Mouse (Mus musculus): ENCODE data around the gene Card10. TPM values are rescaled to one million over a fixed set of nuclear protein-coding genes. Genes with fewer than 3 reads are reported as not detected.

Gene Card10
- polyA plus RNA-seq, 1 experiment from 2014 or later: 3.7 TPM

DNA sequence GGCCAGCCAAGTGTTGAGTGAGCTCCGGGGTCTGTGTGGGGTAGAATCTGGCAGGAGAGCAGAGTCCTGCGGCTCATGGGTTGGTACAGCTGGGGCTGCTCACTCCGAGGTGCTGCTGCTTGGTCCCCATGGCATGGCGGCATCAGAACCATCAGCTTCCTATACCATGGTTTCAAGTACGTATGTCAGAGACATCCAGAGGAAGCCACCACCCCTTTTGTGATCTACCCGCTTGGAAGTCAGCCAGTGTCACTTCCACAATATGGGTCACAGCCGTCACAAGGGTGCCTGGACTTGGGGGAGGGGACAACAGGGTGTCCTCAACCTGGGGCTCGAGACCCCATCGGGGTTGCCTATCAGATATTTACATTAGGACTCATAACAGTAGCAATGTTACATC, 7.3 kb upstream of the Card10 start:
- Histone ChIP-seq H3K4me3 (ENCODE audit: low read depth, low read length) (no peak overlapping the region), H3K9ac (ENCODE audit: low read depth, low read length) (no peak overlapping the region), H3K4me2 (no peak overlapping the region), H3K9me3 (replicated peaks; ENCODE audit: control insufficient read depth, low read length) (no peaks in the 10 kb centered on the region), H3K36me3 (ENCODE audit: control insufficient read depth, insufficient read depth, low read length) (no peaks in the 10 kb centered on the region), H3K4me1 (ENCODE audit: control insufficient read depth, insufficient read depth, low read length) (peaks cover 7% of the 10 kb centered on the region), H3K27ac (ENCODE audit: low read depth, low read length) (no peak overlapping the region), H3K27me3 (ENCODE audit: control insufficient read depth, insufficient read depth, low read length) (no peaks in the 10 kb centered on the region)
- 68% methylated on average over 9 of the region's 9 CpGs for WGBS (ENCODE audit: insufficient replicate concordance)
- ATAC-seq (replicated peaks; ENCODE audit: insufficient number of reproducible peaks, low FRiP score, low TSS enrichment): no peak

DNA sequence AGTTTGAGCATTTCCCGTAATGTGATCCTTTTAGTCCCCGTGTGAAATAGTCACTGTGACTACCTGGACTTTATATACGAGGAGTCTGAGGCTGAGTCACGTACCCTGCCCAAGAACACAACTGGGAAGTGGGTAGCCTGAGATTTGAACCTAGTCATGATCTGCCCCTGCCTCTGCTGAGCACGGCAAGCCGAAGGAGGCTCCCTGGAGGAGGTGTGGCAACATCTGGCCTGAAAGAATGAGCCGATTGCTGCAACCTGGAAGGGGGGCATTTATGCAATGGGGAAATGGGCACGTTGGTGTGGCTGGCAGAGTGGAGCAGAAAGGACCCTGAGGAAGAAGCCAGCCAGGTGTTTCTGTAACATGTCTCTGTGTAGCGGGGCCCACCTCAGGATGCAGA, 6.9 kb upstream of the Card10 start:
- Histone ChIP-seq H3K4me3 (ENCODE audit: low read depth, low read length) (no peak overlapping the region), H3K9ac (ENCODE audit: low read depth, low read length) (no peak overlapping the region), H3K36me3 (ENCODE audit: control insufficient read depth, insufficient read depth, low read length) (no peaks in the 10 kb centered on the region), H3K4me1 (ENCODE audit: control insufficient read depth, insufficient read depth, low read length) (peaks cover 7% of the 10 kb centered on the region), H3K4me2 (no peak overlapping the region), H3K27me3 (ENCODE audit: control insufficient read depth, insufficient read depth, low read length) (peaks cover 2% of the 10 kb centered on the region; the same call in 1 of the 2 replicates), H3K9me3 (replicated peaks; ENCODE audit: control insufficient read depth, low read length) (no peaks in the 10 kb centered on the region), H3K27ac (ENCODE audit: low read depth, low read length) (no peak overlapping the region)
- WGBS (ENCODE audit: insufficient replicate concordance): 48% methylated on average over 9 of the region's 9 CpGs
- ATAC-seq (replicated peaks; ENCODE audit: insufficient number of reproducible peaks, low FRiP score, low TSS enrichment): no peak

- Histone ChIP-seq H3K4me3 (ENCODE audit: low read depth, low read length) (no peak overlapping the region), H3K4me1 (ENCODE audit: control insufficient read depth, insufficient read depth, low read length) (peaks cover 12% of the 10 kb centered on the region), H3K27me3 (ENCODE audit: control insufficient read depth, insufficient read depth, low read length) (peaks cover 4% of the 10 kb centered on the region; the same call in 1 of the 2 replicates), H3K27ac (ENCODE audit: low read depth, low read length) (no peak overlapping the region), H3K36me3 (ENCODE audit: control insufficient read depth, insufficient read depth, low read length) (no peaks in the 10 kb centered on the region), H3K9me3 (replicated peaks; ENCODE audit: control insufficient read depth, low read length) (no peaks in the 10 kb centered on the region), H3K9ac (ENCODE audit: low read depth, low read length) (no peak overlapping the region), H3K4me2 (no peak overlapping the region)
- 75% methylated on average over 2 of the region's 2 CpGs for WGBS (ENCODE audit: insufficient replicate concordance)
- ATAC-seq (replicated peaks; ENCODE audit: insufficient number of reproducible peaks, low FRiP score, low TSS enrichment): no peak
Measured at GRCm38 (mm10) chr15:78808980-78809379, 6.1 kb upstream of the Card10 start.

GRCm38 (mm10) chr15:78807141-78807540, 4.3 kb upstream of the Card10 start:
- no peak overlapping the region for H3K4me2 ChIP-seq
- H3K9me3 ChIP-seq (replicated peaks; ENCODE audit: control insufficient read depth, low read length): no peaks in the 10 kb centered on the region
- ATAC-seq (replicated peaks; ENCODE audit: insufficient number of reproducible peaks, low FRiP score, low TSS enrichment): no peak
- H3K27me3 ChIP-seq (ENCODE audit: control insufficient read depth, insufficient read depth, low read length): peaks cover 13% of the 10 kb centered on the region; the same call in 1 of the 2 replicates
- H3K9ac ChIP-seq (ENCODE audit: low read depth, low read length): no peak overlapping the region
- no peak overlapping the region for H3K27ac ChIP-seq (ENCODE audit: low read depth, low read length)
- H3K4me3 ChIP-seq (ENCODE audit: low read depth, low read length): no peak overlapping the region
- H3K4me1 ChIP-seq (ENCODE audit: control insufficient read depth, insufficient read depth, low read length): peaks cover 27% of the 10 kb centered on the region
- WGBS (ENCODE audit: insufficient replicate concordance): 64% methylated on average over 3 of the region's 3 CpGs
- no peaks in the 10 kb centered on the region for H3K36me3 ChIP-seq (ENCODE audit: control insufficient read depth, insufficient read depth, low read length)

DNA sequence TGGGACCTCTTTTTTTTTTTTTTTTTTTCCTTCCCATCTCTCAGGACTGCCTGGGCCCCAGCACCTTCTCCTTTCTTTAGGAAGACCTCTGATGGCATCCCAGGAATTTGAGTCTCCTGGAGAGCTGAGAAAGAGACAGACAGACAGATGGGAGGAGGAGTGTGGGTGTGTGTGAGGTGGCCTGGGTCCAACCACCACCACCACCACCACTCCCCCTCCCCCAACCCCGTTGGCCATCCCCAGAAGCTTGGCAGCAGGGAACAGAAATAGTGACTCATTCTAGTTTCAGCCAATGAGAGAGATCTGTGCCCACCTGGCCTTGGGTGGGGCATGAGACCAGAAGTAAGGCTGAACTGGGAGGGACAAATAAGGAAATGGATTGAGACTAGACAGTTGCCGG, 3.8 kb upstream of the Card10 start:
- Histone ChIP-seq H3K9ac (ENCODE audit: low read depth, low read length) (no peak overlapping the region), H3K4me1 (ENCODE audit: control insufficient read depth, insufficient read depth, low read length) (peaks cover 28% of the 10 kb centered on the region), H3K27ac (ENCODE audit: low read depth, low read length) (no peak overlapping the region), H3K27me3 (ENCODE audit: control insufficient read depth, insufficient read depth, low read length) (peaks cover 17% of the 10 kb centered on the region), H3K4me2 (no peak overlapping the region), H3K36me3 (ENCODE audit: control insufficient read depth, insufficient read depth, low read length) (no peaks in the 10 kb centered on the region), H3K9me3 (replicated peaks; ENCODE audit: control insufficient read depth, low read length) (no peaks in the 10 kb centered on the region), H3K4me3 (ENCODE audit: low read depth, low read length) (no peak overlapping the region)
- ATAC-seq (replicated peaks; ENCODE audit: insufficient number of reproducible peaks, low FRiP score, low TSS enrichment): no peak
- WGBS (ENCODE audit: insufficient replicate concordance): 14% methylated on average over 2 of the region's 2 CpGs

DNA sequence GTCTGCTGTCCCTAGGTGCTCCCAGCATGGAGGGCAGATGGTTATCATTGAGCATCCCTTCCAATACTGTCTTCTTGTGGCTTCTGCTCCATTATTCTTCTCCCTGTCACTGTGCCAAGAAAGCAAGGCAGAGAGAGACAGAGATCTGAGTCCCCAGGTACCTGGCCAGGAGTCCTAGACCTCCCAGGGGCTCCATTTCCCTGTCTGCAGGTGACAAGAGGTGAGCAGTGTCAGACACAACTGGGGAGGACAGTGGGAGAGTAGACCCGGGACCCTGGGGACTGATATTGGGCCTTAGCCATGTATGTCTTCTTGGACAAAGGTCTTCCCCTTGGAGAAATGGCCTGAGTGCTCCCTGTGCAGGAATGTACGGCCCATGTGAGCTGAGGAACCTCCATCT, 2.5 kb upstream of the Card10 start:
- Histone ChIP-seq H3K9me3 (replicated peaks; ENCODE audit: control insufficient read depth, low read length) (no peaks in the 10 kb centered on the region), H3K4me3 (ENCODE audit: low read depth, low read length) (no peak overlapping the region), H3K9ac (ENCODE audit: low read depth, low read length) (no peak overlapping the region), H3K27me3 (ENCODE audit: control insufficient read depth, insufficient read depth, low read length) (peaks cover 24% of the 10 kb centered on the region), H3K36me3 (ENCODE audit: control insufficient read depth, insufficient read depth, low read length) (no peaks in the 10 kb centered on the region), H3K27ac (ENCODE audit: low read depth, low read length) (no peak overlapping the region), H3K4me2 (no peak overlapping the region), H3K4me1 (ENCODE audit: control insufficient read depth, insufficient read depth, low read length) (peaks cover 28% of the 10 kb centered on the region)
- no peak for ATAC-seq (replicated peaks; ENCODE audit: insufficient number of reproducible peaks, low FRiP score, low TSS enrichment)
- WGBS (ENCODE audit: insufficient replicate concordance): 68% methylated on average over 2 of the region's 2 CpGs

DNA sequence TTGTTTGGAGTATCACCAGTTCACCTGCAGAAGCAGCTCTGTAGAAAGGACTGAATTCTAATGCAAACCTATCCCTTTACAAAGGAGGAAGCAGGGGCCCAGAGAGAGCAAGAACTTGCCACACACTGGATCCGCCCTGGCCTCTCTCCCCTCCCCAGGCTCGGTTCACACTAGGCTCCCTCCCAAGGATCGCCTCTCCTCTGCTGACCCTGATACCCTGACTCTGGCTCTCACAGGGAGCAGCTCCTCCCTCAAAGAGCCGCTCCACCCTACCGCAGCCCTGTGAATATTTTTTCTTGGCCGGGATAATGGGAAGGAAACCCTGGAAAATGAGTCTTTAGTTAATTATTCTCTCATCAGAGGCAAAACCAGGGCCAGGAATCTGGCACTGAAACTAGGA, 1.5 kb upstream of the Card10 start:
- no peak overlapping the region for H3K4me2 ChIP-seq
- no peak overlapping the region for H3K9ac ChIP-seq (ENCODE audit: low read depth, low read length)
- H3K27me3 ChIP-seq (ENCODE audit: control insufficient read depth, insufficient read depth, low read length): peaks cover 24% of the 10 kb centered on the region
- peaks cover 28% of the 10 kb centered on the region for H3K4me1 ChIP-seq (ENCODE audit: control insufficient read depth, insufficient read depth, low read length)
- H3K4me3 ChIP-seq (ENCODE audit: low read depth, low read length): no peak overlapping the region
- no peaks in the 10 kb centered on the region for H3K36me3 ChIP-seq (ENCODE audit: control insufficient read depth, insufficient read depth, low read length)
- ATAC-seq (replicated peaks; ENCODE audit: insufficient number of reproducible peaks, low FRiP score, low TSS enrichment): no peak
- H3K27ac ChIP-seq (ENCODE audit: low read depth, low read length): no peak overlapping the region
- WGBS (ENCODE audit: insufficient replicate concordance): 13% methylated on average over 6 of the region's 6 CpGs
- H3K9me3 ChIP-seq (replicated peaks; ENCODE audit: control insufficient read depth, low read length): no peaks in the 10 kb centered on the region

DNA sequence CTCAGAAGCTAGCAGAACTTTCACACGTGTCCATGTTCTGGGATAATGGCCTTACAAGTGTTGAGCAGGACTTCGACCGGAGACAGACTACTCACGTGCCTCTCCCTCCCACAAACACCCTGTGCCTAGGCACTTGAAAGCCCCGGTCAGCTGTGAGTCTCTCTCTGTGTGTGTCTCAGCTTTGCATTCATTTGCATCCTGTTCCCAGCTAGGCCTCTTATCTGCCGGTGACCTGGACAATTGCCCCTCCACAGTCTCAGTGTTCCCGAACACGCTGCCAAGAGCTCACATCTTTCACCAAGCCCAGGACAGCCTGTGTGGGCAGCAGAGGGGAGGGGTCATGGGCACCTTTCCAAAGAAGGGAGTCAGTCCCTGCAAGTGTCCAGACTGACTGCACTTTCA, 658 bp upstream of the Card10 start:
- H3K4me3 ChIP-seq (ENCODE audit: low read depth, low read length): no peak overlapping the region
- peaks cover 27% of the 10 kb centered on the region for H3K27me3 ChIP-seq (ENCODE audit: control insufficient read depth, insufficient read depth, low read length)
- no peaks in the 10 kb centered on the region for H3K9me3 ChIP-seq (replicated peaks; ENCODE audit: control insufficient read depth, low read length)
- H3K27ac ChIP-seq (ENCODE audit: low read depth, low read length): no peak overlapping the region
- ATAC-seq (replicated peaks; ENCODE audit: insufficient number of reproducible peaks, low FRiP score, low TSS enrichment): no peak
- H3K36me3 ChIP-seq (ENCODE audit: control insufficient read depth, insufficient read depth, low read length): no peaks in the 10 kb centered on the region
- no peak overlapping the region for H3K9ac ChIP-seq (ENCODE audit: low read depth, low read length)
- WGBS (ENCODE audit: insufficient replicate concordance): 3% methylated on average over 8 of the region's 8 CpGs
- peaks cover 28% of the 10 kb centered on the region for H3K4me1 ChIP-seq (ENCODE audit: control insufficient read depth, insufficient read depth, low read length)
- peak overlapping the region; percentile 96 for H3K4me2 ChIP-seq

DNA sequence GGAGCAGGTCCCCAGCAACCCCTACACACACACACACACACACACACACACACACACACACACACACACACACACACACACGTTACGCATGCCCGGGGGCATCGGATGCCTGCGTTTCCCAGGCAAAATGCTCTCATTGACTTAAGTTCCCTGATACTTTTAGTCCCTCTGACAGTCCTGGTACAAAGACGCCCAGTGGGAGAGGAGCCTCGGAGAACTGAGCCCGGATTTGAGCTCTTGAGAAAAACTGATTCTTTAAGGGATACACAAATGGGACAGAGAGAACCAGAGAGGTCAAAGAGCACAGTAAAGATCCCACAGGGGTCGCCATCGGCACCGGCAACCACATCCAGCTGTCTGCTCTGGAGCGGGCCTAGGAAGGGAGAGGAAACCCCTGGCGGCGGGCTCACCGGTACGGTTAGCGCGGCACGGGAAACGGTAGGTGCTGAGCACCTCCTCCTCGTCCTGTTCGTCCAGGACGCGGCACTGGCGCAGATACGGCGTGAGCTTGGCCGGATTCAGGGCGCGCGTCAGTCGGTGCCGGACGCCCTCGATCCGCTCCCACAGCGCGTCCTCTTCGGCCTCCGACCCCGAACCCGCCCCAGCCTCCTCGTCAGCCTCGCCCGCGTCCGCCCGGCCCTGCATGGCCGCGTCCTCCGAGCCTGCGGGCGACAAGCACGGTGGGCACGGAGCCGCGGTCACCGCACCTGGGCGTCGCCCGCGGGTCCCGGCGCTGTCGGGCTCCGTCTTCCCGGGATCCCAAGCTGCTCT, 686 bp downstream of the Card10 start:
- H3K27ac ChIP-seq (ENCODE audit: low read depth, low read length): peak overlapping the region; percentile 68
- peak overlapping the region; percentile 81 for H3K9ac ChIP-seq (ENCODE audit: low read depth, low read length)
- WGBS (ENCODE audit: insufficient replicate concordance): 5% methylated on average over 67 of the region's 67 CpGs
- H3K27me3 ChIP-seq (ENCODE audit: control insufficient read depth, insufficient read depth, low read length): peaks cover 36% of the 10 kb centered on the region
- peaks cover 28% of the 10 kb centered on the region for H3K4me1 ChIP-seq (ENCODE audit: control insufficient read depth, insufficient read depth, low read length)
- ATAC-seq (replicated peaks; ENCODE audit: insufficient number of reproducible peaks, low FRiP score, low TSS enrichment): no peak
- H3K4me2 ChIP-seq: peak overlapping the region; percentile 96
- peak overlapping the region; percentile 69 for H3K4me3 ChIP-seq (ENCODE audit: low read depth, low read length)
- no peaks in the 10 kb centered on the region for H3K9me3 ChIP-seq (replicated peaks; ENCODE audit: control insufficient read depth, low read length)
- H3K36me3 ChIP-seq (ENCODE audit: control insufficient read depth, insufficient read depth, low read length): no peaks in the 10 kb centered on the region

Measured in heart, embryonic 11.5 days (tissue).